Mouse (Mus musculus) ZHBTc4 (cell line): ENCODE data around the gene Creb3l1.

Experiments
- DNase-seq: peaks from one replicate; pipeline ENCODE4 v3.0.0-alpha.2; 2011; ENCODE audit warnings: low read depth, low spot score

Creb3l1 gene

DNA sequence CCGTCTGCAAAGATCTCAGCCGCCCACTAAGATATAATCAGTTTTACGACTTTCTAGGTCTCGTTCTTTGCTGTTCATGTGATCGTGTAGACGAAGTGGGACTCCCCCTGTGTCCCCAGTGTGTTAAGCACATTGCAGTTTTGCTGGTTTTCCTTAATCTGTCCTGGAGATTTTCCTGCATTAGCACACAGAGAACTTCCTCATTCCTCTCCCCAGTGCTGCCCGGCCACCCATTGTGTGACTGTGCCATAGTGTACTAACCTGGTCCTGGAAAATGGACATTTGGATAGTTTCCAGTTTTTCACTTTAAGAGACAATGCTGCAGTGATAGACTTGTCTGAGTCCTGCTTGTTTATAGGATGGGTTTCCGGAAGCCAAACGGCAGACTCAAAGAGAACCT lies 10.0 kb upstream of the Creb3l1 start:
- DNase-seq: no peak

DNA sequence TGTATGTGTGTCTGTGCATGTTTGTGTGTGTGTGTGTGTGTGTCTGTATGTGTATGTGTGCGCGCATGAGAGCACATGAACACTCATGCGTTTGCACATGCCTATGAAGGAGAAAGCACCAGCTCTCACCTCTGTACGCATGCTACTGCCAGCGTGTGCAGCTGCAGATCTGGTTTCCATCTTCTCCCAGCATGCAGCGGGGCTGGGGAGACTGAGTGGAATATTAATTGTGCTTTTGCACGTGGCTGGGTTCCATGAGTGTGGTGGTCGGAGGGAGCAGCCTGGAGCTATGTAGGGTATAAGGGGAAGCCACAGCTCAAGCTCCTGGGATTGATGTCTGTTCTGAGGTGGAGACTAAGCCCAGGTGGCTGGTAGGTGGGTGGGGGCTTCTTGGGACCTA lies 6.3 kb upstream of the Creb3l1 start:
- no peak for DNase-seq

- no peak for DNase-seq
Measured at GRCm38 (mm10) chr2:92029387-92030133, 5.3 kb upstream of the Creb3l1 start.

- DNase-seq: no peak
Measured at GRCm38 (mm10) chr2:92027811-92028590, 3.7 kb upstream of the Creb3l1 start.

DNA sequence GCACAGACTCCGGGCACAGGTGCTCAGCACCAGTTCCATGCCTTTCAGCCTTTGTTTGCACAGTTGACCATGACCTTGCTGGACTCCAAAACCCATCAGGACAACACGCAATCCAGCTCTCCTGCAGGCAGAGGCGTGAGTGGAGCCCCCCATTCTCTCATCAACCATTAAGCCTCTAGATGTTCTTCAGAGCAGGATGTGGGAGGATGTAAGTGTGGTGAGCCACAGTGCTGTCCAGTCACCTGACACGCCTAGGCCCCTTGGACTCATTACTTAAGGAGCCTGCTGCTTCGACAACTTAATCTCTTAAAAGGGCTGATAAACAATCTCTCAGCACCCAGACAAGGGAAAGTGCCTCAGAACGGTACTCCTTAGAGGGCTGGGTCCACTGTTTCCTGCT lies 1.7 kb upstream of the Creb3l1 start:
- no peak for DNase-seq

DNA sequence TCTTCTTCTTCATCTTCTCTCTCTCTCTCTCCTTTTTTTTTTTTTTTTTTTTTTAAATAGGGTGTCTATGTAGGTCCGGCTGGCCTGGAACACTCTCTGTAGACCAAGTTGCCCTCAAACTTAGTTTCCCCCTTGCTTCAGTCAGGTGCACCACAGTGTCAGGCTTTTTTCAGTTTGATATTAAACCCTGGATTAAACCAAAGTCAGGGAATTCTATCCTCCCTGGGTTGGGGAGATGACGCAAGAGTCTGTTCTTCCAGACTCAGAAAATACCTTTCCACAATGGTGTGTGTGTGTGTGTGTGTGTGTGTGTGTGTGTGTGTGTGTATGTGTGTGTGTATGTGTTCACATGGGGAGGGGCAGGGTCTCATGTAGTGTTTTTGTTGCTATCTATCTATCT lies 900 bp upstream of the Creb3l1 start:
- no peak for DNase-seq

DNA sequence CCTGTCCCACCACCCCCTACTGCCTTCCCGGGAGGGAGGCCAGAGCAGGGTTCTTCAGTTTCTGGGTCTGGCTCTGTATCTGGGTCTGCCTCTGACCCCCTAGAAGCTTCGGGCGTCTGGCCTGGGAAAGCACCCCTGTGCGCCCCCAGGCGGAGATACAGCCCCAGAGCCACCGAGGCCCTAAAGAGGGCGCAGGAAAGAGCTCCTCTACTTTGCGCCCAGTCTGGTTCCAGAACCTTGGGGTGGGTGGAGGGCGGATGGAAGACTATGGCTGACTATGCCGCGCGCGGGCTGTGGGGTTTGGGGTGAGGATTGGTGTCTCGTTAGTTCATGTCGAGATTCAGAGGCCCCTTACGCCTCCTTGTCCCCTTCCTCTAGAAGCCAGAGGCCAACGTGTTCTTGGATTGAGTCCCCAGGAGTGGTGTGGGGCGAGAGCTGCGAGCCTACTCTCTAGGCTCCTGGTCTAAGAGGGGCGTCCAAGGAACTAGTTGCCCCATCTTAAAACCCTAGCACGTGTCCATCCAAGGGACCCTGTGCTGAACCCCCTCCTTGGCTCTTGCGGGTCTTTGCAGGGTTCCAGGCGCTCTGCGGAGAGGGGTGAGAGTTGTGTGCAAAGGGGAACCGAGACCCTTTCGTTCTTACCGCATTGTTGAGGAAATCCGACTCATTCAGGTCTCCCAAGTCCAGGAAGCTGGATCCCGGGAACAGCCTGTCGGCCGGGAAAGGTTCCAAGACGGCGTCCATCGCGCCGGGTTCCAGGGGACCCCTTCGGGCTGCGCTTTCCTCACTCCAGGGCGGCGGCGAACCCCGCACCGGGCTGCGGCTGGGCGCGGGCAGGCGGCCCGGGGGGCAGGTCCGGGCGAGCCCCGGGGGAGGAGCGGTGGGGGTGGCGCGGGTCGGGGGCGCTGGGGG lies 684 bp downstream of the Creb3l1 start:
- DNase-seq: peak; percentile 46

GRCm38 (mm10) chr2:92020676-92021265 lies 3.5 kb downstream of the Creb3l1 start:
- DNase-seq: no peak

- DNase-seq: no peak
Measured at GRCm38 (mm10) chr2:92017440-92017839, 6.9 kb downstream of the Creb3l1 start.

DNA sequence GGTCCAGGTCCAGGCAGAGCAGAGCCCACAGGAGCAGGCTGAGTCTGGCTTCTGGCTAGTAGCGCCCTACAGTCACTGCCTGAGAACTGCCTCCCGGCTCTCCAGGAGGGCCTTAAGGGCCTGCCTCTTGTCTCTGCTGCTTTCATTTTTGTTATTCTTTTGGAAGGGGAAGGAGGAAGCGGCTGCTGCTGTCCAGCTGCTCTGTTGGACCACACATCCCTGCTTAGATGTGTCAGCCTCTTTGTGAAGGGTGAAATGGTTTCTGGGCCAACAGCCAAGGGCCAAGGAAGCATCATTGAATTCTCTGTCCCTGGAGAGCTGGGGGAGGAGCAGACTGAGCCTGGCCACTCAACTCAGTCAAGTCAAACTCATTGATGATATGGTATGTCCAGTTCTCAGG lies 7.3 kb downstream of the Creb3l1 start:
- DNase-seq: no peak

- no peak for DNase-seq
Measured at GRCm38 (mm10) chr2:92014891-92015290, 9.4 kb downstream of the Creb3l1 start.

DNA sequence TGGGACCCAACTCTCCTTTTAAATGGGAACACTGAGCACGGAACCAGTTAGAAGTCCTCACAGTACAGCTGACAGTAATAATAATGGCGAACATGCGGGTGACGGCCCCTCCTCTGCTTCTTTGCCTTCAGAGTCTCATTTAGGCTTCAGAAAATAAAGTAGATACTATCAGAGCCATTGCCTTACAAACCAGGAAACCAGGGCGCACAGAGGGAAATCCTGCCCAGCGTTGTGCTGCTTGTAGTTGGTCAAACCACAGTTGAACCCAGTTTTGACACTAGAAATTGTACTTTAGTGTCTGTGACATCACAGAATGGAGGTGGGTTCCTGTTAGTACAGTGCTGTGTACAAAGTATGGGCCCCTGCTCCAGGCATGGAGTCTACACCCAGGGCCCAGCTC lies 10.1 kb downstream of the Creb3l1 start:
- no peak for DNase-seq

DNA sequence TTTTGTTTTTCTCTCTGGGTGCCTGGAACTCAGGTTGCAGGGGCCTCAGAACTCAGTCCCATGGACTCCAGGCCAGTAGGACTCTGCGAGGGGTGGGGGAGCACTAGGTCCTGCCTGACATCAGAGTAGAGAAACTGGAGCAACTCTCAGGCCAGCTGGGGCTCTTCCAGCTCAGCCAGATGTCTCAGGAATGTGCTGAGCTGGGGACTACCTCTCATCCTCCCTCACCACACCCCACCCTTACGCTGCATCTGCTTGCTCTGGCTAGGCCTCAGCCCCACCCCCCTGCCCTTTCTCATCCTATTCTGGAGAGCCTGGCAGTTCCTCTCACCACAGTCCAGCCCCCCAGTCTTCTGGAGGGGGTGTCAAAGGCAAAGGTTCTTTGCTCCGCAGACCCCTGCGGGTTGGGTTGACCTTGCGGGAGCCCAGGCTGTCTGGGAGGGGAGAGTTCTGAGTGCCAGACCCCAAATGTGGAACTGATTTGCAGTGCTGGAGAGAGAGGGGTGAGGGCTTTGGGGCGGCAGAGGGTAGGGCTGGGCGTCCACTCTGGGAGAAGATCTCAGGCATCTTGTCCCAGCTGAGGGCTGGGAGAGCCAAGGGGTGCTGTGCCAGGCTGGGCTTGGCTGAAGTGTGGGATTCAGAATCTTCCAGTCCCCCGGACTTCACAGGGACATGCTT lies 11.4 kb downstream of the Creb3l1 start:
- DNase-seq: peak; percentile 80

DNA sequence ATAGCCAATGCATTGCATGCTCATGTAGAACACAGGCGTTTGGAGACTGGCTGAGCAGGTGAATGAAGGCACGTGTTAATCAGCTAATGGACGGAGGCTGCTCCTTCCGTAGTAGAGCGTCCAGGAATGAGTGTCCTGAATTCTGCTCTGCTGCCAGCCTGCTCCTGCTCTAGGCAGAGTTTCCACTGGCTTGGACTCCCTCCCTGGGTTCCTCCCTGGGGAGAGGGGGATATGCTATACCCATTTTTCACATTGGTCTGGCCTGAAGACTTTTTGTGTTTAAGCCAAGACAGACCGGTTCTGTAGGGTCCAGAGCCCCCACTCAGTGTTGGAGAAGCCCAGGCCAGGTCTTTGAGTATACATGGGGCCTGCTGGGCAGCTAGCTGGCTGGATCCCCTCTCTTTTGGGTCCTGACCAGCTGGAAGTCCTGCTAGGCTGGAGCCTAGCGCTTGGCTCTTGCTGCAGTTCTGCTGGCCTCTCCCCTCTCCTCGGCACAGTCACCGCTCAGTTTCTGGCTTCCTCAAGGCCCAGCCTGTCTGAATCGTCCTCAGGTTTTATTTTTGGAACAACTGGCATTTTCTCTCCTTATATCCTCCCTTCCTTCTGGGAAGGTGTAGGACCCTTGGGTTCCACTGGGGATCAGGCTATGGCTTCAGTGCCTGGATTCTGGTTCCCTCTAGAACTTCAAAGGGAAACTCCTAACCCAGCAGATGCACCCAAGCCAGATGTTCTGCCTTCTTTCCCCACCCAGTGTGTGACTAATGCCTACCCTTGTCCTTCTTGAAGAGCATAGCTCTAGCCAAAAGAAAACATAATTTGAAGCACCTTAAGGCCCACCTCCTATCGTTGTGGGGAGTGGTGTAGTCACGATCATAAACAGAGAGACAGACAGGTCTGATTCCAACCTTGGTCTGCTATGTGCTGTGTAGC lies 12.6 kb downstream of the Creb3l1 start:
- no peak for DNase-seq

DNA sequence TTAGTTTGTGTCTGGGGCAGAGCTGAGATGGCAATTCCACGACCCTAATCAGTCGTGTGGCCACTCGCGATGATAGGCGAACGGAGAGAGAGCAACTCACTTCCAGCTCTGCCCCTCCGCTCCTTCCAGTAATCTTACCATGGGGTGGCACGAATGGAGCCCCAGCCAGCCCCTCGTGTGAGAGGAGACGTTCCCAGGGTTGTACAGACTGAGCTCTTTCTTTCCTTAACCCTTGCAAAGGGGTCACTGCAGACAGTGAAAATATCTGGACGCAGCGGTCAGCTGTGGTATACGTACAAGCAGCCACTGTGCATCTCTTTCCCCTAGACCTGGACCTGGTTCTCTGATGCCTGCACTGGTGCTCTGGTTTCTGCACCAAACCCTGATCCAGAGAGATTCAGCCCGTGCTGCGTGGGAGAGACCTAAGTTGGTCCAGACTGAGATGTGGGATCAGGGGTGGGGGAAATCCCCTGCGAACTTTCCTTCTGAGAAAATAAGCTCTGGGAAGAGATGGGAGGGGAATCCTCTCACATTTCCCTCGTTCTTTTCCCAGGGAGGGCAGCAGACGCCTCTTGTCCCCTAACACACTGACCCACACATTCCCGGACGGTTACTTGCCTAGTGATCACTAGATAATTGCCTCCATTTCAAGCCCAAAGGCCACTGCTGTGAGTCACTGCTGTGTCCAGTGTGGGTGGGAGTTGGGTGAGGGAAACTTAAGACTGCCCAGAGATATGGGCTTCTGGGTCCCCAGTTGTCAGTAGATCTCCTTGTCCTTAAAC lies 15.5 kb downstream of the Creb3l1 start:
- DNase-seq: no peak

DNA sequence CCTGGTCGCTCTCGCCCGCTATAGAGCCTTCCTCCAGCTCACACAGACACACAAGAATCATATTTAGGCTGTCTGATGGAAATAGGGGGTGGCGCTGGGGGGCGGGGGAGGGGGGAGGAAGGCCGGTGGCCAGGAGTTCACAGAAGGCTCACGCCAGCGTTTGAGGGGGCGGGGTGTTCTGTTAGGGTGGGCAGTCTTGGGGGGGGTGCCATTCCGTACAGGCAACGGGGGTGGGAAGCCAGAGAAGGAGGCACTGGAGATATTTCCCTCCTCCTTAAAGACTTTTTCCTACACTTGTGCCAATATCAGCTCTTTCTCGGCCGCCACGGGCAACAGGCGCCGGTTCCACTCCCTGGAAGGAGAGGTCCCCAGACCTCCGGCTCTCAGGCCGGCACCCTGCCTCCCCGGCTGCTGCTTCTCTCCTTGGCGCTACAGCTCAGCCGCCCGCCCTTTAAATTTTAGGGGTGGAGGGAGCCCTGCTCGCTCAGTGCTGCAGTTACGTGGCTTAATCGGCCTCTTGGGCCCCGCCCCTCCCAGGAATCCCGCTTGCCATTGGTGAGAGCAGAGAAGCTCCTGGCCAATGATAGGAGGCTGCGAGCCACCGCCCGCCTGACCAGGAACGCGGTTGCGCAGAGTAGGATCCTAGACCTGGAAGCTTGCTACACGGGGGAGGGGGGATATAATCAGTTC lies 16.2 kb downstream of the Creb3l1 start:
- DNase-seq: peak; percentile 98

DNA sequence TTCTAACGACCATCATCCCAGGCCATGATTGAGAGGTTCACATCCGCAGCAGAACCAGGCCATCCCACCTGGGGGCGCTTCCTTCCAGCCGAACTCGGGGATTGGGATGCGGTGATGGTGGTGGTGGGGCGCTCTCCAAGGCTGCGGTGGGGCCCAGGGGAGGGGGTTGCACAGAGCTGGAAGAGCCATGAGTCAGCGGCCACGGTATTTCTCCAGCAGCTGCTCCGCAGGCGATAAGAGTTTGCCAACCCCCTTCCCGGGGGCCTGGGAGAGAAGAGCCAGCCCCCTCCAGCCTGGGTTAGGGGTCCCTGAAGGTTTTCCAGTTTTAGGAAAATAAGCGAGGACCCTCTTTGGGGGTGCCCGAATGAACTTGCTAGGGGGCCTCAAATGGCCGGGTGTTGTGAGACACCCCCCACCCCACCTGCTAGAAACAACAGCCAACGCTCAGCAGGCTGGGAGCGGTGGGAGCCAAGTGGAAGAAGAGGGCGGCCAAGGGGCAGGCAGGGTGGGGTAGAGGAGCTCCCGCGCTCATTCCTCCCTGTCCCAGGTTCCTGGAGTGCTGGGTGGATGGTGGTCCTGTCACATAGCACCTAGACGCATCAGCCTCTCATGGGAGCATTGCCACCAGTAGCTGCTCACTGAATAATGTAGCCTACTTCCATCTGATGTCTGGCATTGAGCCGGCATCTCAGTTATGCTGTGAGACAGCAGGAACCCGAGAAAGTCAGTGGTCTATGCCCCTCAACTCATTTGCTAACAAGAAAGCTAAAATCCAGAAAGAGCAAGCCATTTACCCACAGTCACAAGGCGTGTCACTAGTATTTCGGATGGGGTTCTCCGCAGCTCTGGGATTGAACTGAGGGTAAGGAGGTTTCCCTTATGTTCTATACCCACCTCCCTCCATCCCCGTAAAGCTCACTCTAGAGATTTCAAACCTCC lies 17.1 kb downstream of the Creb3l1 start:
- peak; percentile 28 for DNase-seq

- no peak for DNase-seq
Measured at GRCm38 (mm10) chr2:92006491-92006890, 17.8 kb downstream of the Creb3l1 start.
